Mouse (Mus musculus): ENCODE results near the gene Borcs8. TPM values are rescaled to one million over a fixed set of nuclear protein-coding genes. Genes with fewer than 3 reads are reported as not detected.

Gene Borcs8
- polyA plus RNA-seq, 1 experiment from 2014 or later, result 64.2 TPM

DNA sequence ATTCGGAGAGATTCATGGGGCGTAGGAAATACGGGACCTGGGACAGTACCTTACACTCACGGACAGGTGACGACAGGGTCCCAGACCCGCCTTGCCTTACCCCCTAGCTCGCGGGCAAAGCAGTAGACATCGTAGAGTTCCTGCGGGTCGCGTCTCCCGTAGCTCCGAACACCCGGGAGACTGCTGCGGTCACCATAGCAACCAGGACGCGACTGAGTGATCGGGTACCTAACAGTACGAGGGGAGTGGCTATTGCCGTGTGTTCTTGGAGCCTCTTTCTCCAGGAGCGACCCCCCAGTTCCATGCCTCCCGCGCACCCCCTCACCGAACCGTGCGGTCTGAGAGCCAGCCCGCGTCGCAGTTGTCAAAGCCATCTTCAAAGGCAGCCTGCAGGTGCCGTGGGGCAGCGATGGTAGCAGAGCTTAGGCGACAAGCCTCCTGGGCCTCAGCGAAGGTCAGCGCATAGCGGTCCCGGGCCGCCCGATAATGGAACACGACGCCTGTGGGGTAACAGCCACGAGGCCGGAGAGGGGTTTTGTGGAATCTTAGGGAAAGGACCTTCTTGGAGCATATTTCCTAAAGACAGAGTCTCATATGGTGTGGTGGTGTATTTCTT is 26.8 kb upstream of the Borcs8 start:
- DNase-seq (peak; percentile 66), ATAC-seq (ENCODE audit: low FRiP score, low TSS enrichment) (no peak)
- Histone ChIP-seq H3K9me3 (ENCODE audit: control insufficient read depth, low read length) (no peaks in the 10 kb centered on the region), H3K27me3 (ENCODE audit: control insufficient read depth, insufficient read depth, low read length) (peaks cover 5% of the 10 kb centered on the region; the same call in 1 of the 2 replicates), H3K9ac (replicated peaks; ENCODE audit: low read length) (0 out of 2 replicates have a peak overlapping the region, but pooled peaks have one; percentile 29), H3K27ac (replicated peaks; ENCODE audit: low read depth, low read length) (no peak overlapping the region), H3K4me1 (ENCODE audit: control insufficient read depth, insufficient read depth, low read length) (peaks cover 10% of the 10 kb centered on the region), H3K4me3 (replicated peaks; ENCODE audit: low read depth, low read length) (no peak overlapping the region), H3K4me2 (ENCODE audit: low read length) (peak overlapping the region; percentile 12; the same call in 1 of the 2 replicates), H3K36me3 (ENCODE audit: control insufficient read depth, insufficient read depth, low read length) (peaks cover 88% of the 10 kb centered on the region)
- WGBS, result 6% methylated on average over 43 of the region's 43 CpGs

DNA sequence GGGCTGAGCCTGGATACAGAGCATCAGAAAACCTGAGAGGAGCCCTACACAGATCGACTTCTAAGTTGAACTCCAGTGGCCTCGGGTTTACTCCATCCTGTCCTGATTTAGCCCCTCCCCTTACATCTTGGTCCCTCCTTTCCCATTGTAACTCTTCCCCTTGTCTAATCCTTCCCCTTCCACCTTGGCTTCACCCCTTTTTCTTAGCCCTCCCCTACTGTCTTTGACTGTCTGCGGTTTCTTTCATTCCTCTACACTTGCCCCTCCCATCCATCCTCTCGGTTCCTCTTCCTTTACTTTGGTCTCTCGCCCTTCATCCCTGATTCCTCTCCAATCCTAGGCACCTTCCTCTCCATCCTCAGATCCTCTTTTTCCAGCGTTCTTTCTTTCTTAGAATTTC is 24.8 kb upstream of the Borcs8 start:
- Histone ChIP-seq H3K9ac (replicated peaks; ENCODE audit: low read length) (no peak overlapping the region), H3K4me1 (ENCODE audit: control insufficient read depth, insufficient read depth, low read length) (peaks cover 20% of the 10 kb centered on the region), H3K36me3 (ENCODE audit: control insufficient read depth, insufficient read depth, low read length) (peaks cover 68% of the 10 kb centered on the region), H3K27ac (replicated peaks; ENCODE audit: low read depth, low read length) (no peak overlapping the region), H3K4me2 (ENCODE audit: low read length) (no peak overlapping the region), H3K9me3 (ENCODE audit: control insufficient read depth, low read length) (no peaks in the 10 kb centered on the region), H3K27me3 (ENCODE audit: control insufficient read depth, insufficient read depth, low read length) (peaks cover 5% of the 10 kb centered on the region; the same call in 1 of the 2 replicates), H3K4me3 (replicated peaks; ENCODE audit: low read depth, low read length) (no peak overlapping the region)
- ATAC-seq (ENCODE audit: low FRiP score, low TSS enrichment), result no peak
- no peak for DNase-seq
- 20% methylated on average over 6 of the region's 6 CpGs for WGBS

DNA sequence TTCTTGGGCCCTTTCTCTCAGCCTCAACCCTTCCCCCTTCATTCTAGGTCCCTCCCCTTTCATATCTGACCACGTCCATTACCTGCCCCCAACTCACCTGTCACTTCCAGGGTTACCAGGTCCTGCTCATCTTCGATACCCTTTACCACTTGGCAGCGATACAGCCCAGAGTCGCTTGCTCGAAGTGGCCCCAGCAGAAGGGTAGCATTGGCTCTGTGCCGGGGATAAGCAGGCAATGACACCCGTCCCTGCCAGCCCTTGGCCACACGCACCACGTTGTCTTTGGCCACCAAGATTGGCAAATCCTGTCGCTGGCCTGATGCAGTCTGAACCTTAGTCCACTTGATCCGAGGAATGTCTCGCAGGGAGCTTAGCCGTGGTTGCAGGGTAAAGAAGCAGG is 24.4 kb upstream of the Borcs8 start:
- Histone ChIP-seq H3K9me3 (ENCODE audit: control insufficient read depth, low read length) (no peaks in the 10 kb centered on the region), H3K9ac (replicated peaks; ENCODE audit: low read length) (no peak overlapping the region), H3K36me3 (ENCODE audit: control insufficient read depth, insufficient read depth, low read length) (peaks cover 64% of the 10 kb centered on the region), H3K4me1 (ENCODE audit: control insufficient read depth, insufficient read depth, low read length) (peaks cover 20% of the 10 kb centered on the region), H3K27ac (replicated peaks; ENCODE audit: low read depth, low read length) (no peak overlapping the region), H3K4me2 (ENCODE audit: low read length) (no peak overlapping the region), H3K4me3 (replicated peaks; ENCODE audit: low read depth, low read length) (no peak overlapping the region), H3K27me3 (ENCODE audit: control insufficient read depth, insufficient read depth, low read length) (peaks cover 5% of the 10 kb centered on the region; the same call in 1 of the 2 replicates)
- ATAC-seq (ENCODE audit: low FRiP score, low TSS enrichment), result no peak
- no peak for DNase-seq
- 72% methylated on average over 13 of the region's 13 CpGs for WGBS

DNA sequence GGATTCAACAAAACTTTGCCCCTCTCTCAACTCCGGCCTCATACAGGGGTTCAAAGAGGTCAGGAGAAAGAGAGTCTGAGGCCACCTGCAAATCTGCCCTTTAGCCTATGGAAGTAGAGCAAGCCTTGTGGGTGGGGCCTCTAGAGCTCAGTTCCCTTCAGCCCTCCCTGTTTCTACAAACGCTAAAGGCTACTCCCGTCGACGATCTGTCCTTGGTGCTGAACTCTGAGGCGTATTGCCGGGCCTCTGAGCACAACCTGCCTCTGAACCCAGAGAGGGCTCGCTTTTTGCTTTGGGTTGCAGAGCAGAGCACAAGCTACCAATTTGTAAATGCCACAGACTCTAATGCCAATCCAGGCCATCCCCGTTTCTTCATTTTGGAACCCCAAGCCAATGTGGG is 21.7 kb upstream of the Borcs8 start:
- H3K36me3 ChIP-seq (ENCODE audit: control insufficient read depth, insufficient read depth, low read length), result peaks cover 37% of the 10 kb centered on the region
- DNase-seq (peak; percentile 30), ATAC-seq (ENCODE audit: low FRiP score, low TSS enrichment) (no peak)
- no peaks in the 10 kb centered on the region for H3K9me3 ChIP-seq (ENCODE audit: control insufficient read depth, low read length)
- WGBS, result 11% methylated on average over 9 of the region's 9 CpGs
- peak overlapping the region; percentile 81 for H3K4me3 ChIP-seq (replicated peaks; ENCODE audit: low read depth, low read length)
- peak overlapping the region; percentile 91; the same call in 1 of the 2 replicates for H3K9ac ChIP-seq (replicated peaks; ENCODE audit: low read length)
- peaks cover 19% of the 10 kb centered on the region for H3K4me1 ChIP-seq (ENCODE audit: control insufficient read depth, insufficient read depth, low read length)
- peaks cover 5% of the 10 kb centered on the region; the same call in 1 of the 2 replicates for H3K27me3 ChIP-seq (ENCODE audit: control insufficient read depth, insufficient read depth, low read length)
- H3K27ac ChIP-seq (replicated peaks; ENCODE audit: low read depth, low read length), result no peak overlapping the region
- H3K4me2 ChIP-seq (ENCODE audit: low read length), result peak overlapping the region; percentile 84

DNA sequence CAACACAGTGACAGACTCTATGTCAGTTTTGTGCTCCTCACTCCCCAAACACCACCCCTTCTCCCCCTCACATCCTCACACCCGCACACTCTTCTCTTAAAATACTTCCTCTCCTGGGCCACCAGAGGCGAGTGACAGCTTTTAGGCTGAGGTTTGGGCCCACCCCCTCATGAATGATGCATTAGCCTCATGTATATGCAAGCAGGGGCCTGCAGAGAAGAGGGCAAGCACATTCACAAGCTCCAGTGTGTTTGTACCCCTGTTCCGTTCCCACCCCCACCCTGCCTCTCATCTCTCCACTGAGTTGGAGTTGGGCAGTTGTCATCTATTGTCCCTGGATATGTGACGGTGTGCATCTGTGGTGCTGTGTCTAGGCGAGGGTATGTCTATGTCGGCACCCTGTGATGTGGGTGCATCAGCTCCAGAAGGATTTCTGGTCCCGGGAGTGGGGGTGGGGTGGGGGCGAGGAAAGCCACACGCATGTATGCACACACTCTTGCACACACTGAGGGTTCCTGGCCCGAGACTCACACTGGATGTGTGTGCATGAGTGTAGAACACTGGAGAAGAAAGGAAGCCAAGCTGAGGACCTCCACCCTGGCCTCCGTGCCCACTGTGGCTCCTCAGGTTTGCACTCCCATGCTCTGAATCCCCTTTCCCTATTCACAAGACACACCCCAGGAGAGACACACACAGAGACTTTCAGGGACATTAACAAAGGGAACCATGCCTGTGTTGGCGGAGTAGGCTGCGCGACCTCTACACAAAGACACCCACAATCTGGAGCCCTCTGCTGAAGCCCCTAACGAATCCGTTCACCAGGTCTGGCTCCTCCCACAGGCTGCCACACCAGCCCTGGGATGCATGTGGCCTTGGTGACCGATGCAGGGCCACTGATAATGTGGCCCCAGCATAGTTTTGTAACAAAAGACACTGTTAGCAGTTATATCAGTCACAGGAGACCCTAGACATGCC is 20.3 kb upstream of the Borcs8 start:
- DNase-seq, result peak; percentile 90
- WGBS, result 1% methylated on average over 17 of the region's 17 CpGs
- Histone ChIP-seq H3K4me2 (ENCODE audit: low read length) (peak overlapping the region; percentile 84), H3K4me1 (ENCODE audit: control insufficient read depth, insufficient read depth, low read length) (peaks cover 17% of the 10 kb centered on the region), H3K27me3 (ENCODE audit: control insufficient read depth, insufficient read depth, low read length) (peaks cover 5% of the 10 kb centered on the region; the same call in 1 of the 2 replicates), H3K9me3 (ENCODE audit: control insufficient read depth, low read length) (no peaks in the 10 kb centered on the region), H3K9ac (replicated peaks; ENCODE audit: low read length) (peak overlapping the region; percentile 91), H3K36me3 (ENCODE audit: control insufficient read depth, insufficient read depth, low read length) (peaks cover 23% of the 10 kb centered on the region), H3K27ac (replicated peaks; ENCODE audit: low read depth, low read length) (peak overlapping the region; percentile 97), H3K4me3 (replicated peaks; ENCODE audit: low read depth, low read length) (peak overlapping the region; percentile 81)
- peak; percentile 86 for ATAC-seq (ENCODE audit: low FRiP score, low TSS enrichment)

DNA sequence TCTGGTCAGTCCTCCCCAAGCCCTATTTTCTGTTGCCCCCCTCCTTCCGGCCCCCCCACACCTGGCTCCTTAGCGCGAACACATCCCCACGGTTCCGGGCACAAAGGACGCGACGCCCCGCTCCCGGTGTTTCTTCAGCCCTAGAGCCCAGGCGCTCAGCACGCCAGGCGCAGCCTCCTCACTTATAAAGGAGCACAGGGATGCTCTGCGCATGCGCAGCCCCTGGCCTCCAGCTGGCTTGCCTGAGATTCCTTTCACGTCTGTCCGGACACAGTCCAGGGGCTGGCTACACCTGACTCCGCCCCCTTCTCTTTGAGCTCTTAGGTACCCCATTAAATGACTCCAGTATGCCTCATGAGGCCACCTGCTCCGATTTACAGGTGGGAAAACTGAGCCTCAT is 18.6 kb upstream of the Borcs8 start, which contains the start of gene Ncan:
Gene Ncan (minus strand): TSS at position 207 of the 400 bp plus-strand sequence.
- Histone ChIP-seq H3K9me3 (ENCODE audit: control insufficient read depth, low read length) (no peaks in the 10 kb centered on the region), H3K36me3 (ENCODE audit: control insufficient read depth, insufficient read depth, low read length) (peaks cover 6% of the 10 kb centered on the region), H3K4me2 (ENCODE audit: low read length) (peak within 1 kb of the TSS; percentile 84), H3K27ac (replicated peaks; ENCODE audit: low read depth, low read length) (peak within 1 kb of the TSS; percentile 97), H3K4me1 (ENCODE audit: control insufficient read depth, insufficient read depth, low read length) (peaks cover 17% of the 10 kb centered on the region), H3K27me3 (ENCODE audit: control insufficient read depth, insufficient read depth, low read length) (no peaks in the 10 kb centered on the region), H3K9ac (replicated peaks; ENCODE audit: low read length) (peak within 1 kb of the TSS; percentile 91), H3K4me3 (replicated peaks; ENCODE audit: low read depth, low read length) (peak within 1 kb of the TSS; percentile 81)
- peak; percentile 96 for DNase-seq
- ATAC-seq (ENCODE audit: low FRiP score, low TSS enrichment), result peak; percentile 81
- 1% methylated on average over 19 of the region's 19 CpGs for WGBS

DNA sequence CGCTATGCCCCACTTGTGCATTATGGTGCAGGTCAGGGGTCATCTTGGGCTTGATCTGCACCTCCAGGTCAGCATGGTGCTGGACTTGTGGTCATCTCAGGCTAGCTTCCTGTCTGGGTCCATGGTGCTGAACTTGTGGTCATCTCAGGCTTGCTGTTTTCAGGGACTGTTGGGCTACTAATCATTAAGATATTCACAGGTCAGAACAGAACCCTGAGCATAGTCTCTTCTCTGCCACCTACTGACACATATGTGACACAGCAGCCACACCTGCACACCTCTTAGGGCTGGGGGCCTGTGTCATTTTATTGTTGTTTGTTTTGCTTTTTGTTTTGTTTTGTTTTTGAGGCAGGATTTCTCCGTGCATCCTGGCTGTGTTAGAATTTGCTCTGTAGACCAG is 16.4 kb upstream of the Borcs8 start:
- WGBS, result 55% methylated on average over 2 of the region's 2 CpGs
- H3K27me3 ChIP-seq (ENCODE audit: control insufficient read depth, insufficient read depth, low read length), result no peaks in the 10 kb centered on the region
- ATAC-seq (ENCODE audit: low FRiP score, low TSS enrichment), result no peak

DNA sequence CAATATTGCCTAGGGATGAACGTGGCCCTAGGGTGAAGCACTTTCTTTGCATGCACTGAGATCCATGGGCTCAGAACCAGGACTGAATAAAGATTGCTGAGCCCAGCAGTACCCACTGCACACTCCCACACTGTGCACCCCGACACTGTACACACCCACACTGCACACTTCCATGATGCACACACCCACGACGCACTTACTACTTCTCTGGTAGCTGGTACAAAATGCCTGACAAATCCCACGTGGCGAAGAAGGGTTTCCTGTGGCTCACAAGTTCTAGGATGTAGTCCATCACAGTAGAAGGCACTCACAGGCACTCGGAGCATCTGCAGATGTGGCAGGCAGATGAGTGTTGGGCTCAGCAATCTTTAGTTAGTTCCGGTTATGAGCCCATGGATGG is 14.3 kb upstream of the Borcs8 start:
- Histone ChIP-seq H3K9me3 (ENCODE audit: control insufficient read depth, low read length) (no peaks in the 10 kb centered on the region), H3K4me3 (replicated peaks; ENCODE audit: low read depth, low read length) (no peak overlapping the region), H3K9ac (replicated peaks; ENCODE audit: low read length) (no peak overlapping the region), H3K27ac (replicated peaks; ENCODE audit: low read depth, low read length) (no peak overlapping the region), H3K4me2 (ENCODE audit: low read length) (no peak overlapping the region), H3K27me3 (ENCODE audit: control insufficient read depth, insufficient read depth, low read length) (no peaks in the 10 kb centered on the region), H3K36me3 (ENCODE audit: control insufficient read depth, insufficient read depth, low read length) (no peaks in the 10 kb centered on the region), H3K4me1 (ENCODE audit: control insufficient read depth, insufficient read depth, low read length) (no peaks in the 10 kb centered on the region)
- DNase-seq, result no peak
- ATAC-seq (ENCODE audit: low FRiP score, low TSS enrichment), result no peak
- WGBS, result 64% methylated on average over 8 of the region's 8 CpGs

More for the DNA sequence above, 16.4 kb upstream of the Borcs8 start:
- no peaks in the 10 kb centered on the region for H3K9me3 ChIP-seq (ENCODE audit: control insufficient read depth, low read length)
- DNase-seq, result peak; percentile 57
- peaks cover 7% of the 10 kb centered on the region for H3K4me1 ChIP-seq (ENCODE audit: control insufficient read depth, insufficient read depth, low read length)
- H3K4me3 ChIP-seq (replicated peaks; ENCODE audit: low read depth, low read length), result no peak overlapping the region
- no peaks in the 10 kb centered on the region for H3K36me3 ChIP-seq (ENCODE audit: control insufficient read depth, insufficient read depth, low read length)
- H3K4me2 ChIP-seq (ENCODE audit: low read length), result no peak overlapping the region
- H3K9ac ChIP-seq (replicated peaks; ENCODE audit: low read length), result no peak overlapping the region
- no peak overlapping the region for H3K27ac ChIP-seq (replicated peaks; ENCODE audit: low read depth, low read length)
